Comparison of ENCODE assay signal across 9 mouse cellular contexts in the genomic region with DNA sequence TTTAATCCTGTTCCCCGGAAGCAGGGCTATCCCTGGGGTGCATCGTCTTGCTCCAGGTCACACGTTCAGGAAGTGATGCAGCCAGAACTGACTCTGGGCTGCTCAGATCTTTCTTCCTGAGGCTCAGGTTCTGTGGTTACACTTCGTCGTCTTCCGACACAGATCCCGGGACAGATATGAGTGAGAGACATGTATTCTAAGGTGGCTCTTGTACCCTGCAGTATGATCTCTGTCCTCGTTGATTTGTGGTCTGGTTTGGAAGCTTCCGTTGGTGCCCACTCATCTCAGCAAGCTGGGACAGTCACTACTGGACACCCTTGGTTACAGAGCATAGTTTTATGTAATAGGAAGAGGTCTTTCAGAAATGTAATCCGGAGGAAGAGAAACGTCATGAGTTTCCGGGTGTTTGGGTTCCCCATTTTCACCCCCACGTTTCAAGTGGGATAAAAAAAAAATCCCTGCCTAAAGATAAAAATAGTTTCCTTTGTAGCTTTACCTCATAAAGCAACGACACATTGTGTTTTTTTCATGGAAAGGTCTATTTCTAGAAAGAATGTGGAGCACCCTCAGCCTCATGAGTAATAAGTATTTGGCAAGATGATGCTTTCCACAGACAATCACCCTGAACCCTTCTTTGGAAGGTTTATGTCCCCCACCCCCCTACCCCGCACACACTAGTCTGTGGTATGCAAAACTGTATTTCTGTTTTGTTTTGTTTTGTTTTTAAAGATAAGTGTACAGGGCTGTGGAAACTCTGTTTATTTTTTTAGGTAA. TPM values are rescaled to one million over a fixed set of nuclear protein-coding genes. Genes with fewer than 3 reads are reported as not detected.
DNase-seq lines count a peak whose midpoint lies in the region; ATAC-seq and TF ChIP-seq lines count a peak whose summit lies in the region.
"Had no signal": no experiment of that assay in that cellular context is flagged by ENCODE, and none has a peak within 500 bp of the region (broad histone marks: within the 10 kb centered on the region; RNA-seq: fewer than 3 reads in every experiment).

No protein-coding gene starts in this region.

- no peaks in the 10 kb centered on the region for H3K27me3 ChIP-seq in liver, embryonic 11.5 days (replicated peaks; ENCODE audit: control insufficient read depth, insufficient read depth, low read length)
- H3K27me3 ChIP-seq in midbrain, postnatal 0 days (ENCODE audit: insufficient read depth, low read length) = no peaks in the 10 kb centered on the region

- peak overlapping the region; percentile 33 for H3K4me2 ChIP-seq in liver, embryonic 11.5 days
- no peak overlapping the region for H3K4me2 ChIP-seq in midbrain, postnatal 0 days (ENCODE audit: low read depth, low read length, poor library complexity, severe bottlenecking)

- no peaks in the 10 kb centered on the region; the same call in 1 of the 2 replicates for H3K4me1 ChIP-seq in liver, embryonic 11.5 days (replicated peaks; ENCODE audit: control insufficient read depth, insufficient read depth, low read length)
- H3K4me1 ChIP-seq in cortical plate, adult 2 months (ENCODE audit: control insufficient read depth, insufficient read depth, low read length) = 0 out of 2 replicates have a peak, but pooled peaks cover 2% of the 10 kb centered on the region
- H3K4me1 ChIP-seq in midbrain, postnatal 0 days (ENCODE audit: insufficient read depth, low read length) = no peaks in the 10 kb centered on the region

- no peak overlapping the region for H3K9ac ChIP-seq in liver, embryonic 11.5 days (ENCODE audit: low read depth, low read length)
- no peak overlapping the region for H3K9ac ChIP-seq in midbrain, postnatal 0 days (replicated peaks; ENCODE audit: low read length, poor library complexity, severe bottlenecking)

- no peak for DNase-seq in liver, embryonic 11.5 days (ENCODE audit: low spot score)
- no peak for DNase-seq in liver
- peak; percentile 33 for DNase-seq in MEL-GATA-1-ER (ENCODE audit: extremely low read depth, low read depth)
- DNase-seq in naive thymus-derived CD4-positive, alpha-beta T cell, adult 2 months (ENCODE audit: low read depth) = peak; percentile 68
- DNase-seq in cerebellum, postnatal 10 days = no peak
- DNase-seq in midbrain, postnatal 0 days (ENCODE audit: low spot score) = no peak
- DNase-seq: kidney, postnatal 10 days had no signal

- H3K9me3 ChIP-seq in liver, embryonic 11.5 days (ENCODE audit: control insufficient read depth, low read length) = no peaks in the 10 kb centered on the region
- no peaks in the 10 kb centered on the region for H3K9me3 ChIP-seq in midbrain, postnatal 0 days (ENCODE audit: low read length)

- WGBS in liver, embryonic 11.5 days = 36% methylated on average over 15 of the region's 15 CpGs
- WGBS in midbrain, postnatal 0 days = 69% methylated on average over 15 of the region's 15 CpGs

- no peak overlapping the region for H3K27ac ChIP-seq in liver, embryonic 11.5 days (ENCODE audit: low read depth, low read length)
- no peak overlapping the region for H3K27ac ChIP-seq in cortical plate, adult 2 months (ENCODE audit: insufficient read depth, low read length)
- no peak overlapping the region for H3K27ac ChIP-seq in midbrain, postnatal 0 days (ENCODE audit: low read depth, low read length)

- H3K36me3 ChIP-seq in liver, embryonic 11.5 days (ENCODE audit: control insufficient read depth, insufficient read depth, low read length) = no peaks in the 10 kb centered on the region
- no peaks in the 10 kb centered on the region for H3K36me3 ChIP-seq in midbrain, postnatal 0 days (ENCODE audit: insufficient read depth, low read length)

- H3K4me3 ChIP-seq in liver, embryonic 11.5 days (ENCODE audit: low read depth, low read length) = no peak overlapping the region
- peak overlapping the region; percentile 12 for H3K4me3 ChIP-seq in cortical plate, adult 2 months (ENCODE audit: insufficient read depth, low read length)
- no peak overlapping the region for H3K4me3 ChIP-seq in midbrain, postnatal 0 days (ENCODE audit: low read depth, low read length)

- ATAC-seq in liver, embryonic 11.5 days (replicated peaks; ENCODE audit: low FRiP score) = no peak
- no peak for ATAC-seq in midbrain, postnatal 0 days (ENCODE audit: low FRiP score)

- no peak for TF ChIP-seq POLR2A in cortical plate, adult 2 months (IDR thresholded peaks at IDR 0.05; ENCODE audit: extremely low read depth, insufficient read depth, low read length)

- TF ChIP-seq CTCF in cortical plate, adult 2 months (IDR thresholded peaks at IDR 0.05; ENCODE audit: extremely low read depth, insufficient read depth, low read length) = no peak
- TF ChIP-seq CTCF in midbrain, postnatal 0 days (IDR thresholded peaks at IDR 0.05) = no peak

RNA-seq across cellular contexts. Expression of gene Slc44a3, which starts 15.8 kb away (rescaled TPM):
- 1.7 and 2.0 TPM in 2 replicates for polyA plus RNA-seq in liver, embryonic 11.5 days (2014; fragmentation: Nextera tagmentation; extraction: Ambion mirVana)
- polyA plus RNA-seq in cortical plate, adult 2 months (2012; rRNA removed) = 0.08 TPM in 1 of 2 replicates, not detected in the other
- 0.22 and 0.61 TPM in 2 replicates for total RNA-seq in midbrain, postnatal 0 days (2014; rRNA removed)
- 0.47 and 0.48 TPM in 2 replicates for polyA plus RNA-seq in midbrain, postnatal 0 days (2015; fragmentation: Nextera tagmentation; extraction: Ambion mirVana)
- total RNA-seq: gastrocnemius, adult 18-20 months had no signal

Comparison
In these comparisons a context has a peak if more than half of its experiments do, and no peak if none do; other contexts are left out.
1. DNase-seq: peak in MEL-GATA-1-ER (single experiment) and naive thymus-derived CD4-positive, alpha-beta T cell, adult 2 months (single experiment); none in liver, embryonic 11.5 days (single experiment), liver (single experiment), cerebellum, postnatal 10 days (0 of 2) and midbrain, postnatal 0 days (single experiment).